Mouse (Mus musculus) heart, adult 2 months (tissue): ENCODE data around the gene Olfr456.

Experiments used
- CTCF ChIP-seq: fragments of 200-600 bp; IDR thresholded peaks from 2 replicates; pipeline ENCODE4 v1.8.1; 2022; ENCODE audit warnings: antibody characterized with exemption, mild to moderate bottlenecking, moderate library complexity
- EP300 ChIP-seq: fragments of 200-500 bp; IDR thresholded peaks from 2 replicates; pipeline ENCODE4 v1.6.1; 2011; ENCODE audit warnings: low read depth, low read length, control low read depth; ENCODE audit not compliant: insufficient read depth

DNA sequence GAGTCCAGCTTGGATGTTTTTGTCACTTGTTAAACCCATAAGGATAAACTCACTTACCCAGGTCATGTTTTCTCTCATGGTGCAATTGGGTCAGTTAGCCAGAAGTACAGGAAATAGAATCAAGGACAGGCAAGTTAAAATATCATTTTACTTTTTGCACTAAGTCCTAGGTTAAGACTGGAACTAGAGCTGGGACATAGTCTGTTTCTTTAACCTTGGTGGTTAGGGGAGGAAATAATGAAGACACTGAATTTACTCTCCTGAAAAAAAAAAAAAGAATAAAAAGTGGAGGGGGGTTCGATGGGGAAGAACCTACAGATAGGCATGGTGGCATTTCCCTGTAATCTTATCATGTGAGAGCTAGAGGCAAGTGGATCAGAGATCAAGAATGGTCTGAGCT lies at the start of gene Olfr456:
- no peak for TF ChIP-seq EP300
- no peak for TF ChIP-seq CTCF
